Mouse (Mus musculus) liver, embryonic 11.5 days (tissue): ENCODE results near the gene Fam117b. TPM values are rescaled to one million over a fixed set of nuclear protein-coding genes. Genes with fewer than 3 reads are reported as not detected.

Experiments used
- ATAC-seq: fragments of 200-750 bp; cut with Nextera tagmentation; replicated peaks from 2 replicates; pipeline ENCODE4 v1.8.0; 2017; ENCODE audit warnings: moderate number of reproducible peaks, mild to moderate bottlenecking, moderate TSS enrichment, moderate library complexity; ENCODE audit not compliant: low FRiP score
- DNase-seq: peaks from one replicate; pipeline ENCODE4 v3.0.0-alpha.2; 2017; ENCODE audit warnings: low spot score
- H3K27ac ChIP-seq: fragments of 300-500 bp; sonication (generic); 2 replicates; pipeline ENCODE4 v1.5.1; 2014; ENCODE audit warnings: mild to moderate bottlenecking, low read depth, low read length, control low read depth
- H3K27me3 ChIP-seq: fragments of 300-500 bp; sonication (generic); replicated peaks from 2 replicates; pipeline ENCODE4 v1.6.1; 2014; ENCODE audit warnings: low read length, mixed read lengths; ENCODE audit not compliant: control insufficient read depth, insufficient read depth
- H3K36me3 ChIP-seq: fragments of 300-500 bp; sonication (generic); 2 replicates; pipeline ENCODE4 v1.6.1; 2014; ENCODE audit warnings: mild to moderate bottlenecking, low read length, moderate library complexity, mixed read lengths; ENCODE audit not compliant: control insufficient read depth, insufficient read depth
- H3K4me1 ChIP-seq: fragments of 300-500 bp; sonication (generic); replicated peaks from 2 replicates; pipeline ENCODE4 v1.6.1; 2014; ENCODE audit warnings: low read length, mixed read lengths; ENCODE audit not compliant: control insufficient read depth, insufficient read depth
- H3K4me2 ChIP-seq: fragments of 300-500 bp; sonication (generic); 2 replicates; pipeline ENCODE4 v1.6.1; 2014; ENCODE audit warnings: mild to moderate bottlenecking, control low read depth, moderate library complexity
- H3K4me3 ChIP-seq: fragments of 300-500 bp; sonication (generic); 2 replicates; pipeline ENCODE4 v1.5.1; 2014; ENCODE audit warnings: low read depth, low read length, control low read depth
- H3K9ac ChIP-seq: fragments of 300-500 bp; sonication (generic); 2 replicates; pipeline ENCODE4 v1.6.1; 2014; ENCODE audit warnings: low read depth, low read length, control low read depth
- H3K9me3 ChIP-seq: fragments of 300-500 bp; sonication (generic); 2 replicates; pipeline ENCODE4 v1.6.1; 2016; ENCODE audit warnings: low read length, inconsistent platforms, mixed read lengths; ENCODE audit not compliant: control insufficient read depth
- WGBS: fragments of 180-500 bp; shearing (Covaris S2); extraction: QIAGEN DNeasy Blood & Tissue Kit; methylation state at CpG from one replicate; pipeline ENCODE4 v1.1.7; 2014; 5-methylcytosine and 5-hydroxymethylcytosine counted together
- polyA plus RNA-seq: library from polyadenylated mRNA; unstranded; fragments of >200 nt; fragmentation: Nextera tagmentation; extraction: Ambion mirVana; gene quantifications from 2 replicates; pipeline ENCODE4 v1.2.1, GENCODE M21; 2014

Gene Fam117b
- polyA plus RNA-seq, 1 experiment from 2014 or later: 10.3 TPM

- Histone ChIP-seq H3K27me3 (no peaks in the 10 kb centered on the region), H3K4me3 (no peak overlapping the region), H3K4me1 (peaks cover 17% of the 10 kb centered on the region), H3K9ac (no peak overlapping the region), H3K4me2 (no peak overlapping the region), H3K36me3 (no peaks in the 10 kb centered on the region), H3K27ac (no peak overlapping the region), H3K9me3 (no peaks in the 10 kb centered on the region)
- ATAC-seq: no peak
- WGBS: 84% methylated on average over 6 of the region's 6 CpGs
- DNase-seq: no peak
These were observed 102.7 kb downstream of the Fam117b start for GRCm38 (mm10) chr1:60015511-60015910.

- ATAC-seq: no peak; the same call in 1 of the 2 replicates
- Histone ChIP-seq H3K4me2 (peak overlapping the region; percentile 43), H3K4me3 (no peak overlapping the region), H3K36me3 (no peaks in the 10 kb centered on the region), H3K9ac (no peak overlapping the region; the same call in 1 of the 2 replicates), H3K27ac (peak overlapping the region; percentile 45; the same call in 1 of the 2 replicates), H3K27me3 (no peaks in the 10 kb centered on the region), H3K9me3 (no peaks in the 10 kb centered on the region), H3K4me1 (peaks cover 17% of the 10 kb centered on the region)
- 48% methylated on average over 5 of the region's 5 CpGs for WGBS
- DNase-seq: no peak
These were observed 103.4 kb downstream of the Fam117b start for GRCm38 (mm10) chr1:60016136-60016611.

- H3K9ac ChIP-seq: no peak overlapping the region
- DNase-seq: no peak
- peak overlapping the region; percentile 43 for H3K4me2 ChIP-seq
- 49% methylated on average over 1 of the region's 1 CpGs for WGBS
- no peak overlapping the region for H3K4me3 ChIP-seq
- H3K27me3 ChIP-seq: no peaks in the 10 kb centered on the region
- no peaks in the 10 kb centered on the region for H3K9me3 ChIP-seq
- H3K36me3 ChIP-seq: no peaks in the 10 kb centered on the region
- H3K4me1 ChIP-seq: peaks cover 17% of the 10 kb centered on the region
- ATAC-seq: peak; percentile 47; the same call in 1 of the 2 replicates
- 0 out of 2 replicates have a peak overlapping the region, but pooled peaks have one; percentile 45 for H3K27ac ChIP-seq
These were observed 104.2 kb downstream of the Fam117b start for GRCm38 (mm10) chr1:60017031-60017469.

Other genes with a start within 250 kb of the Fam117b start
- 345 and 370 TPM in 2 replicates for gene Sumo1, start 242.2 kb upstream of the Fam117b start, polyA plus RNA-seq
- 400 and 416 TPM in 2 replicates for gene Nop58, start 228.0 kb upstream of the Fam117b start, polyA plus RNA-seq
- 4.1 and 5.2 TPM in 2 replicates for gene Bmpr2, start 149.6 kb upstream of the Fam117b start, polyA plus RNA-seq
- gene Ica1l, start 130.2 kb downstream of the Fam117b start, polyA plus RNA-seq: 0.92 and 1.1 TPM in 2 replicates
- gene Carf, start 185.2 kb downstream of the Fam117b start, polyA plus RNA-seq: 5.7 and 5.9 TPM in 2 replicates
- 104 and 107 TPM in 2 replicates for gene Wdr12, start 185.6 kb downstream of the Fam117b start, polyA plus RNA-seq